Mouse (Mus musculus): ENCODE measurements around the gene Chrna7. TPM values are rescaled to one million over a fixed set of nuclear protein-coding genes. Genes with fewer than 3 reads are reported as not detected.

Gene Chrna7
- polyA plus RNA-seq, 1 experiment from 2014 or later, result not detected

DNA sequence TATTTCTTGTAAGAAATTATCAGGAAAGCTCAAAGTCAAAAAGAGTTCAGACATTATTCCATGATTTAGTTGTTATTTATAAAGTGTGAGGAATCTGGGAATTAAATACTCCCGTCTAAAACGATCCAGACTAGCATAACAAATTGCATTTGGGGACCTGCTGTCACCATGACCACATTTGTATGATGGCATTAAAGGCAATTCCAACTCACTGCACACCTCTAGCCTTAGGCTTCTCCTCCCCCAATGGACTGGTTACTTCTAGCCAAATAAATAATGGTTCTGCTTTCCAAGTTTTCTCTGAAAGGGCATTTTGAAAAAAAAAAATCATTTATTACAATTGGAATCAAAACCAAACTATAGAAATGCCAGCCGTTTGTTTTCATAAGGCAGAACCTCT lies 63.6 kb downstream of the Chrna7 start:
- WGBS (ENCODE audit: missing documents), result 80% methylated on average over 3 of the region's 3 CpGs
- no peak overlapping the region for H3K4me3 ChIP-seq (ENCODE audit: inconsistent target)

DNA sequence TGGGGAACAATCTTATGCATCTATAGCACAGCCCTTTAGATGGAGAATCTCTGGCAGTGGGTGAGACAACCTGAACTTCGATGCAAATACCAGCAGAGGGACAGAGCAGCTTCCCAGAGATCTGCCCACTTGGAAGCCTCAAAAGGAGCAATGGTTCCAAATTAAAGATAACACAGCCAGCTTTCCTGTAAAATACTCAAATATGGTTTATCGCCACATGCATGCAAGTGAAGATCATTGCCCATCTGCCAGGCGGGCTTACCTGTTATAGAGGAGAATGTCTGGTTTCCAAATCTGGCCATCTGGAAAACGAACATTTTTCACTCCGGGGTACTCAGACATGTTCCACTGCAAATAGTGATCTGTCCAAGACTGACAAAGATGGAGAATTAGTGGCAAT lies 64.0 kb downstream of the Chrna7 start:
- Histone ChIP-seq H3K36me3 (ENCODE audit: inconsistent target) (no peaks in the 10 kb centered on the region), H3K79me2 (ENCODE audit: inconsistent target) (no peaks in the 10 kb centered on the region), H3K4me3 (ENCODE audit: inconsistent target) (no peak overlapping the region), H3K27ac (no peak overlapping the region)
- WGBS (ENCODE audit: missing documents), result 94% methylated on average over 5 of the region's 5 CpGs

More for the DNA sequence above, 63.6 kb downstream of the Chrna7 start:
- Histone ChIP-seq H3K27ac (no peak overlapping the region), H3K36me3 (ENCODE audit: inconsistent target) (no peaks in the 10 kb centered on the region), H3K79me2 (ENCODE audit: inconsistent target) (no peaks in the 10 kb centered on the region)

DNA sequence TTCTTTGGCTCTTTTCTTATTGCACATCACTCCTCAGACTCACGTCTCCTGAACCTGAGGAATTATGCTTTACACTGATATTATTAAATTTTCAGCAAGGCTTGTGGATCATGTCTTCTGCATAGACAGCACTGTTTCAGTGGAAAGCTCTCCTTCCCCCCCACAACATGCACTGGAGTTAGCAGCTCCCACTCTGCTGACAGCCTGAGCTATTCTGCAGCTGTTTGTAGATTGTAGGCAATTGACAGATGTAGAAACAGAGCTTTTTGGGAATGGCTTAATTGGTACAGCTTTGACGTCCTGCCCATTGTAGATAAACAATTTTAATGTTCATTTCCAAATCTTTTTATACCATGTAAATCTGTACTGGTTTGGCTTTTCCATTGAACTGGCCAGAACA lies 89.8 kb downstream of the Chrna7 start:
- no peaks in the 10 kb centered on the region for H3K36me3 ChIP-seq (ENCODE audit: inconsistent target)
- no peak overlapping the region for H3K4me3 ChIP-seq (ENCODE audit: inconsistent target)
- WGBS (ENCODE audit: missing documents), result 74% methylated on average over 2 of the region's 2 CpGs
- H3K79me2 ChIP-seq (ENCODE audit: inconsistent target), result no peaks in the 10 kb centered on the region
- H3K27ac ChIP-seq, result no peak overlapping the region

DNA sequence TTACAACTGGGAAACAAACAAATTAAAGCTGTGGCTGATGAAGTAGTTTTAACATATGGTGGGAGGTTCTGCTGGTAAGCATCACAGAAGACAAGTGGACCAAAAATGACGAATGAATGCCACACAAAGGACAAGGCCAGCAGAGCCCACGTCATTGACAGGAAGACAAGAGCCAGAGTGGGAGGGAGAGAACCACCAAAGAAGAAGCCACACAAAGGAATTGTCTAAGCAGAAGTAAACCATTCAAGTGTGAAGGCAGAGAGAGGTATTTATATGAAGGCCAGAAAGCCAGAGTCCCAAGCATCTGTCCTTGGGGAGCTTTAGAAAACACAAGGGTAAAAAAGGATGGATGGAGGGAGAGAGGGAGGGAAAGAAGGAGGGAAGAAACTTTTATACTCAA lies 98.7 kb downstream of the Chrna7 start:
- Histone ChIP-seq H3K36me3 (ENCODE audit: inconsistent target) (no peaks in the 10 kb centered on the region), H3K4me3 (ENCODE audit: inconsistent target) (no peak overlapping the region), H3K27ac (no peak overlapping the region), H3K79me2 (ENCODE audit: inconsistent target) (no peaks in the 10 kb centered on the region)
- WGBS (ENCODE audit: missing documents), result 34% methylated on average over 2 of the region's 2 CpGs

DNA sequence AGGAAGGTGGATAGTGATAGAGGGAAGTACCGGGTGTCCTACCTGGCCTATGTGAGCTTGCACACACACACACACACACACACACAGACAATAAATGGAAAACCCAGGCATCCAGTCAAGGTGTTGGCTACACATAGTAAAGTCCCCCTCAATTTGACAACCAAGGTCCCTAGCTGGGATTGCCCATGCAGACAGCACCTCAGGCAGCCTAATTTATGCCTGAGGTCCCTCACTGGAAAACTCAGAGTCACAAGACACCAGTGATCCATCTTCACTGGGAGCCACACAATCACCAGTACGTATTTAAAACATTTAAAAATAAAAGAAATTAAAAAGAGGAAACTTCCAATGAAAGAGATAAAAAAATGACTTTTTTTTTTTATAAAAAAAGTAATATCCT lies 99.1 kb downstream of the Chrna7 start:
- no peak overlapping the region for H3K4me3 ChIP-seq (ENCODE audit: inconsistent target)
- H3K36me3 ChIP-seq (ENCODE audit: inconsistent target), result no peaks in the 10 kb centered on the region
- 83% methylated on average over 2 of the region's 2 CpGs for WGBS (ENCODE audit: missing documents)
- H3K79me2 ChIP-seq (ENCODE audit: inconsistent target), result no peaks in the 10 kb centered on the region
- no peak overlapping the region for H3K27ac ChIP-seq

DNA sequence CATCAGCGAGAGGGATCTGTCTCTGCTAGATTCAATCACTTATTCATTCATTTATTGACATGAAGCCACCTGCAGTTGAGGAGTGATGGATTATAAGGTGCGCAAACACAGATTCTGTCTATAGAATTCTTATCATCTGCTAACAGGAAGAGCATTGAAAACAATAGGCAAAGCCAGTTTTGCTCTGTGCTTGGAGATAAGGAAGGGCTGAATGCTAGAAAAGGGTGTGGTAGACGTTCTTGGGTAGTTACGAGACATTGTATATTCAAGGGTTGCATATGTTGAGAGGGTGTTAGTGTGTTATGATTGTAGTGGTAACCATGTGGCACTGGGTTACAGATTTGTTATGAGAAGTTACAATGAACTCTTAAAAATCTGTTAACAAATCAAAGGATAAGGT lies 103.0 kb downstream of the Chrna7 start:
- no peaks in the 10 kb centered on the region for H3K36me3 ChIP-seq (ENCODE audit: inconsistent target)
- no peak overlapping the region for H3K27ac ChIP-seq
- 47% methylated on average over 4 of the region's 4 CpGs for WGBS (ENCODE audit: missing documents)
- no peak overlapping the region for H3K4me3 ChIP-seq (ENCODE audit: inconsistent target)
- H3K79me2 ChIP-seq (ENCODE audit: inconsistent target), result no peaks in the 10 kb centered on the region

DNA sequence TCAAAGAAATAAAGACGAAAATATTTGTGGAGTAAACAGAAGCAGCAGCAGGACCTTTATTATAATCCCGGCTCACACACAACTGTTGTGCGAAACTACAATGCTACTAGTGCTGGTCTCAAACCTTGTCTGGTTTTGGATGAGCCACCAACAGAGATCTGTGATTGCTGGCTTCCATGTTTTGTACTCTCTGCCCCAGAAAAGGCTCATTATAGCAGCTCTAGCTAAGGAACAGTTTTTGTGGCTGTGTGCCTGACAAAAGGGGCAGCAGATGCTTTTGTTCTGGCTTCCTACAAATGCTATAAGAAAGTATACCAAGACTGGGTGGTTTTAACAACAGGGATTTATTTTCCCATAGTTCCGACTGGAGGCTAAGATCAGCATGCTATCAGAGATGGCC lies 126.4 kb downstream of the Chrna7 start:
- H3K79me2 ChIP-seq (ENCODE audit: inconsistent target), result no peaks in the 10 kb centered on the region
- H3K27ac ChIP-seq, result no peak overlapping the region
- no peak overlapping the region for H3K4me3 ChIP-seq (ENCODE audit: inconsistent target)
- 78% methylated on average over 4 of the region's 4 CpGs for WGBS (ENCODE audit: missing documents)
- no peaks in the 10 kb centered on the region for H3K36me3 ChIP-seq (ENCODE audit: inconsistent target)

DNA sequence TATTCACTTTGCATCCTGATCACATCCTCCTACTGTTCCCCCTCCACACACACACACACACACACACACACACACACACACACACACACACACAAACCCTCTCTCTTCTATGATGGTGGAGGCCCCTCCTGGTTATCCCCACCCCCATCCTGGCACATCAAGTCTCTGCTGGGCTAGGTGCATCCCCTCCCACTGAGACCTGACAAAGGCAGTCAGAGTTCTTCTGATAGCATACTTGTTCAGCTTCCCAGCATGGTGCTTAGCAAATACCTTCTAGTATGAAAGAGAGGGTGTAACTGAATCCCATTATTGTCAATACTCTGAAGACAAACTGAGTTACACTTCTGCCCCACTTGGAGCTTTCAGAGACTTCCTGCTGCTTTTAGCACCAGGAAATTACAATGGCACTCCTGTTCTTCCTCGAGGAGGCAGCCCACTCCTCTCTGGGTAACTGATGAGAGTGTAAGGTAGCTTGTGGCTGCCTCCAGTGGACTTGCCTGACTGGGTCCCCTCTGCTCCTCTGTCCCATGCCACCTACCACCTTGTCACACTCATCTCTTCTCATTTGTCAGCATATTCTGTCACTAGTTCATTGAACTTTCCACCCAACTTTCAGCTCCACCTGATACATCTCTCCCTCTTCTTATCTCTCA lies 127.9 kb downstream of the Chrna7 start:
- WGBS (ENCODE audit: missing documents), result 0% methylated on average over 1 of the region's 1 CpGs
- no peaks in the 10 kb centered on the region for H3K79me2 ChIP-seq (ENCODE audit: inconsistent target)

DNA sequence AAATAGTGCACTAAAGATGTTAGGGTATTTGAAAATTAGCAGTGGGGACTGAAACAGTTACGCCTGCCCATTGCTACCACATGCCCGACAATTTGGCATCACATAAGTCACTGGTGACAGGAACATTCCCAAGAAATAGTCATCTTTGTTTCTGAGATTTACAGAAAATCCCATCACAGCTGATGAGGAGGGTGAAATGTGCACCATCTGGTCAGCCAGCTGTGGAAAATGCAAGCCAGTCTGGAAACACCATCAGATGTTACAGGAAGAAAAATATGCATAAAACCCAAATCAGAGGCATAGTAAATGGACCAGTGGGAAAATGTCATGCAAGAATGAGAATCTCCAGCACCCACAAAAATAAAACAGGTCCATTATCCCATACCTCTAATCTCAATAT lies 151.4 kb downstream of the Chrna7 start:
- H3K36me3 ChIP-seq (ENCODE audit: inconsistent target), result no peaks in the 10 kb centered on the region
- H3K79me2 ChIP-seq (ENCODE audit: inconsistent target), result no peaks in the 10 kb centered on the region
- no peak overlapping the region for H3K27ac ChIP-seq
- H3K4me3 ChIP-seq (ENCODE audit: inconsistent target), result no peak overlapping the region
- WGBS (ENCODE audit: missing documents), result 90% methylated on average over 2 of the region's 2 CpGs

More for the DNA sequence above, 127.9 kb downstream of the Chrna7 start:
- H3K27ac ChIP-seq, result no peak overlapping the region
- no peak overlapping the region for H3K4me3 ChIP-seq (ENCODE audit: inconsistent target)
- no peaks in the 10 kb centered on the region for H3K36me3 ChIP-seq (ENCODE audit: inconsistent target)

Other genes starting within 250 kb of the Chrna7 start
- not detected in 3 replicates for gene Otud7a, start 232.2 kb upstream of the Chrna7 start, polyA plus RNA-seq (2018)